Mouse (Mus musculus): ENCODE measurements around the gene Car2. TPM values are rescaled to one million over a fixed set of nuclear protein-coding genes. Genes with fewer than 3 reads are reported as not detected.

The Car2 gene
- polyA plus RNA-seq, 1 experiment from 2014 or later = 31.4 TPM

DNA sequence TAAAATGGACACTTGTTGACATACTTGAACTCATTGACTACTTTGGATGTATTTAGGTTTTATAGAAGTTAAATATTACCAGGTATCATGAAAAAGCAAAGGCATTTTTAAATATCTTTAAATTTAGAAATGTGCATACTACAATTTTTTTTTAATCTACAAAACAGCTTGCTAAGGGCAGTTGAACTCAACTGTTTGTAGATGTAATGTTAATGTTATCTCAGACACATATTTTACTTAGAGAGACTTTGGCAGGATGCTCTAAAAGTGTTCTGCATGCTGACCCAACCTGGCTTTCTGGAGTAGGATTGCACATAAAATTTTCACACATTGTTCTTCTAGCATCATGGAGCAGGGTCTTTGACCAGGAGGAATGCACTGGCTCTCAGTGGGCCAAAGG, 4.1 kb upstream of the Car2 start:
- Histone ChIP-seq H3K4me3 (no peak overlapping the region), H3K9ac (no peak overlapping the region), H3K4me1 (replicated peaks) (no peaks in the 10 kb centered on the region), H3K27ac (no peak overlapping the region), H3K36me3 (no peaks in the 10 kb centered on the region), H3K9me3 (no peaks in the 10 kb centered on the region), H3K27me3 (peaks cover 3% of the 10 kb centered on the region; the same call in 1 of the 2 replicates), H3K4me2 (no peak overlapping the region)
- no peak for ATAC-seq (ENCODE audit: low FRiP score)

DNA sequence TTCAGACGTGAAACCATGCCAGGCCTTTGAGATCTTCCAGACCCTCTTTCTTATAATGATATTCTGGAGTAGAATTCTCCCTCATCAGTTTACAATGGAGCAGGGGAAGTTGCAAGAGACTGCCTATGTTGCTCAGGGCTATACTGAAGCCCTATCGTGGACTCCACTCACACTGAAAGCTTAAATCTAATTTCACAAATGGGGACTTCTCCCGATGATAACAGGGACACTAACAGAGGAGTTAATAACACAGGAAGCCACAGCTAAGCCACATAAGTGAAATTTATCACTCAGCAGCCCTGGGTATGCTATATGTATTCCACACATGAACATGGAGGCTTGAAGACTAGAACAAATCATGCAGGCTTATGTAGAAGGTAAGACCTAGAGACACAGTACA, 3.3 kb upstream of the Car2 start:
- no peak for ATAC-seq (ENCODE audit: low FRiP score)
- peaks cover 6% of the 10 kb centered on the region for H3K27me3 ChIP-seq
- no peak overlapping the region for H3K4me2 ChIP-seq
- no peaks in the 10 kb centered on the region for H3K9me3 ChIP-seq
- H3K36me3 ChIP-seq = no peaks in the 10 kb centered on the region
- no peak overlapping the region for H3K27ac ChIP-seq
- no peak overlapping the region for H3K9ac ChIP-seq
- WGBS = 81% methylated on average over 3 of the region's 3 CpGs
- no peaks in the 10 kb centered on the region for H3K4me1 ChIP-seq (replicated peaks)
- no peak overlapping the region for H3K4me3 ChIP-seq

DNA sequence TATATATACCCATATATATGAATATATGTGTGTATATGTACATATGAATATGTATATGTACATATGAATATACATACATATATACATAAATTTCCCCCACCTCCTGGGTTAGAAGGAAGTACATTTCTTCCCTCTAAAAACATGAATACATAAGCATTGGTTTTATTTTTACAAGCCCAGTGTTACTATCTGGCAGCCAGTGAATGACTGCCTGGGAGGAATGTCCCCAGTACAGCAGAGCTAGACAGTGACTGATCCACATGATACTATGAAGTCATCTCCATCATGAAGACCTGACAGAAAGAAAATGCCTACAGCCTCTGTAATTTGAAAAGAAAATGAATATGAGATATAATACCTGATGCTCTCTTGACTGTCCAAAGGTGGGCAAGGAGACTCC, 1.2 kb upstream of the Car2 start:
- ATAC-seq (ENCODE audit: low FRiP score) = no peak
- no peaks in the 10 kb centered on the region for H3K9me3 ChIP-seq
- H3K36me3 ChIP-seq = no peaks in the 10 kb centered on the region
- no peak overlapping the region for H3K27ac ChIP-seq
- no peak overlapping the region for H3K9ac ChIP-seq
- H3K27me3 ChIP-seq = peaks cover 9% of the 10 kb centered on the region
- no peaks in the 10 kb centered on the region for H3K4me1 ChIP-seq (replicated peaks)
- H3K4me3 ChIP-seq = no peak overlapping the region
- no peak overlapping the region for H3K4me2 ChIP-seq

DNA sequence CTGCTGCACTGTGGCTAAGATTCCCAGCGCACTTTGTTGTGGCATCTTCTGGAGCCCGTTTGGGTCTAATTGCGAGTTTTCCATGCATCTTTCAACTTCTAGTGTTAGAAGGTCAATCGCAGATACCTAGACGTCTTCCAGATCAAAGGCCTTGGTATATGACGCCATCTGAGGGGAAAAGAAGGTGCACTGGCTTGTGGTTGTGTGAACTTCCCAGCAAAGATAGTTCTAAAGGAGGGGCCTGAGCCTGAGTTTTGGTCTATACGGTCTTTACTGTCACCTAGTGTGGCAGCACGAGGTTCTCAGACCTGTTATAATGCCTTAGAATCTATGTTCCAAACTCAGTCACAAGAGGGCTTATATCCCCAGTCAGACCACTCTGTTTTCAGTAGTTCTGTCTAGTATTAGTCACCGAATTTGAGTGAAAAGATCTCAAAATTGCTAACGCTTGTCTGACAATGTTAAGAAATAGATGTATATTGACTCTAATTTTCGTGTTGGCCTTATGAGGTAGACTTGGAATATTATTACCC, 1.1 kb downstream of the Car2 start:
- Histone ChIP-seq H3K36me3 (no peaks in the 10 kb centered on the region), H3K9me3 (no peaks in the 10 kb centered on the region), H3K4me1 (replicated peaks) (no peaks in the 10 kb centered on the region), H3K27me3 (peaks cover 9% of the 10 kb centered on the region), H3K9ac (peak overlapping the region; percentile 79), H3K4me3 (peak overlapping the region; percentile 78), H3K4me2 (peak overlapping the region; percentile 77), H3K27ac (no peak overlapping the region)
- WGBS = 39% methylated on average over 11 of the region's 11 CpGs
- no peak for ATAC-seq (ENCODE audit: low FRiP score)

DNA sequence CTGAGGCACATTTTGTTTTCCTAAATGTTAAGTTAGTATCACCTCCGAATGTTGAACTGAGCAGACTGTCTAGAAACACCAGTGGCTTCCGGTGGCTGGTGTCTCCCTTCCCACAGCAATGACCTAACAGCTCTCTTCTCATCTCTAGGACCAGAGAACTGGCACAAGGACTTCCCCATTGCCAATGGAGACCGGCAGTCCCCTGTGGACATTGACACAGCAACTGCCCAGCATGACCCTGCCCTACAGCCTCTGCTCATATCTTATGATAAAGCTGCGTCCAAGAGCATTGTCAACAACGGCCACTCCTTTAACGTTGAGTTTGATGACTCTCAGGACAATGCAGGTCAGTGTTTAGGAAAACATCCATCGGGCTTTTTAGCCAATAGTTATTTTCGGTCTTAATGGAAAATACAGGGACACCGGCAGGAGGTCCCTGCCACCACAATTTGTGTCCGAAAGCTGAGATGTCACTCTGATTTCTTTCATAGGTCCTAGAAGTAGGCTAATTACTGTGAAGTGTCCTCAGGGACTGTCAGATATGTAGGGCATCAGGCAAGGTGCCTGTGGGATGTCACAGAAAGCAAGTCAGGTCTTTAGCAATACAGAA, 1.7 kb downstream of the Car2 start:
- Histone ChIP-seq H3K4me3 (no peak overlapping the region), H3K4me2 (0 out of 2 replicates have a peak overlapping the region, but pooled peaks have one; percentile 5), H3K9me3 (no peaks in the 10 kb centered on the region), H3K27ac (no peak overlapping the region), H3K4me1 (replicated peaks) (no peaks in the 10 kb centered on the region), H3K27me3 (peaks cover 9% of the 10 kb centered on the region), H3K9ac (no peak overlapping the region), H3K36me3 (no peaks in the 10 kb centered on the region)
- no peak for ATAC-seq (ENCODE audit: low FRiP score)
- 64% methylated on average over 10 of the region's 10 CpGs for WGBS

DNA sequence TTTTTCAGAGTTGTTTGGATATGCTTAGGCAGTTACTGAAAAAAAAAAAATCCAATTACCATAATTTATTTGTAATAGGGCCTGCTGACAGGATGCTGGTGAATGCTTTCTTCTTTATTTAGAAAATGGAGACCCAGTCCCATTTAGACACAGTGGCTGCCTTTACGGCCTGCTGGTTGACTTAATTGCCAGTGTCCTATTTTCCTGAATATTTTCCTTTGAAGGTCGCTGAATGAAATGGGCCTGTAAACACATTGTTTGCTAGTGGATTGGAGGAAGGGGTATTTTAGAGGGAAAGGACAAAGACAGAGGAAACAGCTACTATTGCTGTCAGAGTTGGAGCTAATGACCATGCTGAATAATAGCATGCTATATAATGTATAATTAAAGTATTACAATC, 2.5 kb downstream of the Car2 start:
- 44% methylated on average over 2 of the region's 2 CpGs for WGBS
- H3K9ac ChIP-seq = no peak overlapping the region
- no peak for ATAC-seq (ENCODE audit: low FRiP score)
- H3K4me3 ChIP-seq = no peak overlapping the region
- no peaks in the 10 kb centered on the region for H3K36me3 ChIP-seq
- no peaks in the 10 kb centered on the region for H3K4me1 ChIP-seq (replicated peaks)
- no peak overlapping the region for H3K4me2 ChIP-seq
- no peaks in the 10 kb centered on the region for H3K9me3 ChIP-seq
- peaks cover 9% of the 10 kb centered on the region for H3K27me3 ChIP-seq
- H3K27ac ChIP-seq = 0 out of 2 replicates have a peak overlapping the region, but pooled peaks have one; percentile 42

DNA sequence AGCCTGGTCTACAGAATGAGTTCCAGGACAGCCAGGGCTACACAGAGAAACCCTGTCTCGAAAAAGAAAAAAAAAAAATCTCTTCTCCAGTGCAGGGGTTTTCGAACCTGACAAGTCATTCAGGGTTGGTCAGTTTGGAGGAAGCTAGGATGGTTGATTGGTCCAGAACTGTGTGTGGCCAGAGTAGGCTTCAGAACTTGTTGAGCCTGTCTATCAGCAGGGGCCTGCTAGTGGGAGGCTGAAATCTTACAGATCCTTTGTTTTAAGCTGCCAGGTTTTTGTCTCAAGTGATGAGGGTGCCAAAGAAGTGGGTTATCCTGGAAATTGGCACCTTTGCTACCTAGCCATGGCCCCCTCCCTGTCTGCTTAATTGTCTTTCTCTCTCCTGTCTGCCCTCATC, 3.0 kb downstream of the Car2 start:
- Histone ChIP-seq H3K27ac (peak overlapping the region; percentile 40; the same call in 1 of the 2 replicates), H3K36me3 (no peaks in the 10 kb centered on the region), H3K4me1 (replicated peaks) (no peaks in the 10 kb centered on the region), H3K4me2 (no peak overlapping the region), H3K9ac (no peak overlapping the region), H3K4me3 (no peak overlapping the region), H3K9me3 (no peaks in the 10 kb centered on the region), H3K27me3 (peaks cover 9% of the 10 kb centered on the region)
- ATAC-seq (ENCODE audit: low FRiP score) = no peak
- 81% methylated on average over 2 of the region's 2 CpGs for WGBS

DNA sequence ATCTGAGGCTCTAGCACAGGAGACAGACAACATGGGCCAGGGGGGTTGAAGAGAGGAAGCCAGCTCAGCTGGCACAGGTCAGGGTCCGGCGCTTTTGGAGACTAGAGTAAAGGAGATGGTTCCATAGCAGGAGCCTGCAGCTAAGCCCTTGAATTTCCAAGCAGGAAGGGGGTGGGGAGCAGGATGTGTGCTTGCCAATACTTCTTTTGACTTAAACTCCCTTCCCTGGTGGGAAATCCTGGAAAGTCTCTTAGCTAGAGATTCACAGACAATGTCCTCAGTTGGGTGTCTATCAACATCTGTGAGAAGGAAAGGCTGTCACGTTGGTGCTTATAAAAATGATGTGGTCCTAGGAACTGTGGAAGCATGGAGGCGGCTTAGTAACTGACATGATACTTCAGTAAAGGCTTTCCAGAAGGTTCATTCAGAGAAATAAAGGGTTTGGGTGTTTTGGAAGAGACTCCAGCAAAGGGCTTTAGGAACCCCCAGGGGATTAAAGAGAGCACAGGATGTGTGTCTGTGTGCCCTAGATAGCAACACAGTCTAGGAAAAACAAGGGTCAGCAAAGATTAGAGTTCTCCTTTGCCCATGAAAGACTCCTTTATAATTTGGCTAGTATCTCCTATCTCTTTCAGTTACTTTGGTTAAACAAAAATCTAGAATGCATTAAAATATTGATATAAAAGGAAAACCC, 3.8 kb downstream of the Car2 start:
- Histone ChIP-seq H3K4me1 (replicated peaks) (no peaks in the 10 kb centered on the region), H3K36me3 (no peaks in the 10 kb centered on the region), H3K4me2 (0 out of 2 replicates have a peak overlapping the region, but pooled peaks have one; percentile 6), H3K9me3 (no peaks in the 10 kb centered on the region), H3K27ac (peak overlapping the region; percentile 40; the same call in 1 of the 2 replicates), H3K4me3 (no peak overlapping the region), H3K9ac (no peak overlapping the region), H3K27me3 (peaks cover 8% of the 10 kb centered on the region)
- 53% methylated on average over 4 of the region's 4 CpGs for WGBS
- ATAC-seq (ENCODE audit: low FRiP score) = no peak

DNA sequence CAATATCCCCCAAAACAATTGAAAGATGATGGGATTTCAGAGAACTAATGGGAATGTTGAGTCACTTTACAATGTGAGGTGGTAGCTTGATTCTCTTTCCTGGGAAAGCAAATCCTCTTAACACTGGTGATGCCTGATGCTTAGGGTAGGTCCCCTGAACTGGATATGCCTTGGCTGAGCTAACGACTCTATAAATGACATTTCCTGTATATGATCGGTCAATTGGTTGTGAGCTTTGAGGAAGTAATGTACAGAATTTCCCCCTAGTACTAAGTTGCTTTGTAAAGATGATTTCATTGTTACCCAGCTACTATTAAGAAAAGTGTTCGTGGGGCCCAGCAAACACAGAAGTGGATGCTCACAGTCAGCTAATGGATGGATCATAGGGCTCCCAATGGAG, 6.9 kb downstream of the Car2 start:
- Histone ChIP-seq H3K4me2 (no peak overlapping the region), H3K9me3 (no peaks in the 10 kb centered on the region), H3K36me3 (no peaks in the 10 kb centered on the region), H3K27ac (no peak overlapping the region), H3K27me3 (peaks cover 1% of the 10 kb centered on the region), H3K9ac (no peak overlapping the region), H3K4me3 (no peak overlapping the region), H3K4me1 (replicated peaks) (no peaks in the 10 kb centered on the region)
- ATAC-seq (ENCODE audit: low FRiP score) = no peak
- 88% methylated on average over 3 of the region's 3 CpGs for WGBS

DNA sequence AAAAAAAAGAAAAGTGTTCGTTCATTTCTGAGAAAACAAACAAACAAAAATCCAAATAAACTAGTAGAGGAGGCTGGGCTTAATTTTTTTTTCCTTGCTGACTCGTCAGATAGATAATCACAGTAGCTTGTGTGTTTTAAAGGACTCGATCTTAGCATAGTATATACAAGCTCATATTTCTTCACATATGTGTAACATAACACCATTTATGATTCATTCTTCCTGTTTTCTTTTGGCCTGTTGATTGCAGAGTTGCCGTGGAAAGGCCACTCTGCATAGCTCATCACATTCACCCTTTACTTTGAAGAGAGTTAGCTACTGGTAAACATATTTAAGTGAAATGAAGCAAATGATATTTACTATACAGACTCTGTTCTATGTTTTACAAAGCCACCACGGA, 7.6 kb downstream of the Car2 start:
- Histone ChIP-seq H3K27ac (no peak overlapping the region), H3K36me3 (no peaks in the 10 kb centered on the region), H3K9me3 (no peaks in the 10 kb centered on the region), H3K4me2 (no peak overlapping the region), H3K4me3 (no peak overlapping the region), H3K27me3 (no peaks in the 10 kb centered on the region), H3K9ac (no peak overlapping the region), H3K4me1 (replicated peaks) (no peaks in the 10 kb centered on the region)
- WGBS = 82% methylated on average over 5 of the region's 5 CpGs
- no peak for ATAC-seq (ENCODE audit: low FRiP score)

DNA sequence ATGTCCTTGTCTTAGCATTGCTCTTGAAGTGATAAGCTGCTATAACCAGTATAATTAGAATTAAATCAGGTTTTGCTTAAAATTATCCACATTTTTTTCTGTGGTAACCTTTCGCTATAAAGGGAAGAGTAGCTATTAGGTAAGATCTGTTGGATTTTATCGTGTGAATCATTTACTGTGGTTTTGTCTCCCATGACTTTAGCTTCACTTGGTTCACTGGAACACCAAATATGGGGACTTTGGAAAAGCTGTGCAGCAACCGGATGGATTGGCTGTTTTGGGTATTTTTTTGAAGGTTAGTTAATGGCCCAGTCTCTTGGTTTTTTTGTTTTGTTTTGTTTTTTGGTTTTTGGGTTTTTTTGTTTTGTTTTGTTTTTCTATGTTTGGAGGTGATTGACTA, 9.3 kb downstream of the Car2 start:
- H3K4me1 ChIP-seq (replicated peaks) = no peaks in the 10 kb centered on the region
- no peak for ATAC-seq (ENCODE audit: low FRiP score)
- no peak overlapping the region for H3K27ac ChIP-seq
- no peaks in the 10 kb centered on the region for H3K27me3 ChIP-seq
- H3K4me2 ChIP-seq = no peak overlapping the region
- 94% methylated on average over 3 of the region's 3 CpGs for WGBS
- H3K9me3 ChIP-seq = no peaks in the 10 kb centered on the region
- no peaks in the 10 kb centered on the region for H3K36me3 ChIP-seq
- no peak overlapping the region for H3K4me3 ChIP-seq
- no peak overlapping the region for H3K9ac ChIP-seq

DNA sequence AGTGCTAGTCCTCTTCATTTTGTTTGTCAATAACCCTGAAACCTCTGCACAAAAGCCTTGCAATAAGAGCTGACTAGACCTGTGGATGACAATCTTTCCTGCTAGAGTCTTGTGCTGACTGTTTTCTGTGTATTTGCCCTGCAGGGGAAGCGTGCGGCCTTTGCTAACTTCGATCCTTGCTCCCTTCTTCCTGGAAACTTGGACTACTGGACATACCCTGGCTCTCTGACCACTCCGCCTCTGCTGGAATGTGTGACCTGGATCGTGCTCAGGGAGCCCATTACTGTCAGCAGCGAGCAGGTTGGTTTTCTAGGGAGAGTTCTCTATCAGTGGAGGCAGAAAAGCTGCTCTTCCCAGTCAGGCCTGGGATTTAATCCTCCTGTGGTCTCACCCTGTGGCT, 11.7 kb downstream of the Car2 start:
- ATAC-seq (ENCODE audit: low FRiP score) = no peak
- Histone ChIP-seq H3K27ac (no peak overlapping the region), H3K27me3 (no peaks in the 10 kb centered on the region), H3K9me3 (no peaks in the 10 kb centered on the region), H3K4me2 (no peak overlapping the region), H3K4me1 (replicated peaks) (no peaks in the 10 kb centered on the region), H3K4me3 (no peak overlapping the region), H3K9ac (no peak overlapping the region), H3K36me3 (no peaks in the 10 kb centered on the region)
- 84% methylated on average over 6 of the region's 6 CpGs for WGBS

DNA sequence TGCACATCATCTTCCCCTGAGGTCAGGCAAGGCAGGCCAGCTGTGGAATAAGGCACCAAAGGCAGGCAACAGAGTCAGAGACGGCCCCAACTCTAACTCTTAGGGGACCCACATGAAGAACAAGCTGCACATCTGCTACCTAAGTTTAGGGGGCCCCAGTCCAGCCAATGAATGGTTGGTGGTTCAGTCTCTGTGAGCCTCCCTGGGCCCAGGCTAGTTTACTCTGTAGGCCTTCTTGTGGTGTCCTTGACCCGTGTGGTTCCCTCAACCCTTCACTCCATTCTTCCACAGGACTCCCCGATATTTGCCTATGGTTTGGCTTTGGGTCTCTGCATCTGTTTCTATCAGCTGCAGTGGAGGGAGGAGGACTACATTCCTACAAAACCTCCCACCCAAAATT, 17.3 kb downstream of the Car2 start:
- no peak overlapping the region for H3K4me3 ChIP-seq
- no peaks in the 10 kb centered on the region for H3K27me3 ChIP-seq
- H3K27ac ChIP-seq = no peak overlapping the region
- 91% methylated on average over 3 of the region's 3 CpGs for WGBS
- H3K9me3 ChIP-seq = no peaks in the 10 kb centered on the region
- no peak overlapping the region for H3K9ac ChIP-seq
- no peaks in the 10 kb centered on the region for H3K4me1 ChIP-seq (replicated peaks)
- no peak overlapping the region for H3K4me2 ChIP-seq
- no peak for ATAC-seq (ENCODE audit: low FRiP score)
- no peaks in the 10 kb centered on the region for H3K36me3 ChIP-seq
